Mouse (Mus musculus): Measurements from ENCODE around the gene Pfdn6. TPM values are rescaled to one million over a fixed set of nuclear protein-coding genes. Genes with fewer than 3 reads are reported as not detected.

The Pfdn6 gene
- polyA plus RNA-seq, 1 experiment from 2014 or later: 178 TPM

GRCm38 (mm10) chr17:33916294-33916693, 23.8 kb downstream of the Pfdn6 start:
- peaks cover 78% of the 10 kb centered on the region for H3K4me1 ChIP-seq (replicated peaks)
- H3K4me3 ChIP-seq: peak overlapping the region; percentile 51
- H3K9ac ChIP-seq: peak overlapping the region; percentile 70
- peak overlapping the region; percentile 85 for H3K27ac ChIP-seq (replicated peaks)
- under 1% methylated on average over 20 of the region's 20 CpGs for WGBS
- peak overlapping the region; percentile 66 for H3K4me2 ChIP-seq
- H3K36me3 ChIP-seq: peaks cover 51% of the 10 kb centered on the region
- H3K27me3 ChIP-seq: no peaks in the 10 kb centered on the region
- no peaks in the 10 kb centered on the region for H3K9me3 ChIP-seq
- ATAC-seq (ENCODE audit: low read depth): peak; percentile 13

- under 1% methylated on average over 33 of the region's 34 CpGs for WGBS
- H3K9me3 ChIP-seq: no peaks in the 10 kb centered on the region
These were observed 24.4 kb downstream of the Pfdn6 start, which contains the start of the genes Tapbp and Zbtb22 for GRCm38 (mm10) chr17:33915671-33916250. Gene Tapbp, plus strand, starts transcription at chr17:33915899. Gene Zbtb22, plus strand, starts transcription at chr17:33915904.

GRCm38 (mm10) chr17:33914969-33915391, 25.2 kb downstream of the Pfdn6 start:
- Histone ChIP-seq H3K36me3 (peaks cover 60% of the 10 kb centered on the region), H3K4me2 (peak overlapping the region; percentile 66), H3K9ac (peak overlapping the region; percentile 70; the same call in 1 of the 2 replicates), H3K4me3 (peak overlapping the region; percentile 51), H3K4me1 (replicated peaks) (peaks cover 78% of the 10 kb centered on the region), H3K9me3 (no peaks in the 10 kb centered on the region), H3K27me3 (no peaks in the 10 kb centered on the region), H3K27ac (replicated peaks) (peak overlapping the region; percentile 85; the same call in 1 of the 2 replicates)
- 73% methylated on average over 13 of the region's 13 CpGs for WGBS
- no peak for ATAC-seq (ENCODE audit: low read depth)

More at GRCm38 (mm10) chr17:33915671-33916250, 24.4 kb downstream of the Pfdn6 start, which contains the start of the genes Tapbp and Zbtb22:
- H3K27ac ChIP-seq (replicated peaks): peak within 1 kb of the TSS; percentile 85
- H3K4me3 ChIP-seq: peak within 1 kb of the TSS; percentile 51
- H3K9ac ChIP-seq: peak within 1 kb of the TSS; percentile 70
- peak; percentile 88 for ATAC-seq (ENCODE audit: low read depth)
- H3K27me3 ChIP-seq: no peaks in the 10 kb centered on the region
- H3K36me3 ChIP-seq: peaks cover 56% of the 10 kb centered on the region
- H3K4me1 ChIP-seq (replicated peaks): peaks cover 78% of the 10 kb centered on the region
- peak within 1 kb of the TSS; percentile 66 for H3K4me2 ChIP-seq

DNA sequence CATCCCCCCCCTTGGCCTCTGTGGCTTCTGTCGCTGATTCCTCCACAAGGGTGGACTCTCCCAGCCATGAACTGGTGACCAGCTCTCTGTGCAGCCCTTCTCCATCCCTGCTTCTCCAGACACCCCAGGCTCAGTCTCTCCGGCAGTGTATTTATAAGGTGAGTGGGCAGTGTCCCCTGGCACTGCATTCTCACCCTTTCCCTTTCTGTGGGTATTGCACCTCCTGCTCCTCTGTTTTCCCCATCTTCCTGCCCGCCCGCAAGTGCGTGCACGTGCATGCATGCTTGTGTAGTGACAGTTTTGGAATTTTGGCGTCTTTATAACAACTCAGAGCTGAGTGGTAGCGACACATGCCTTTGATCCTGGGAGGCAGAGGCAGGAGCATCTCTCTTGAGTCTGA, 26.2 kb downstream of the Pfdn6 start:
- no peaks in the 10 kb centered on the region for H3K27me3 ChIP-seq
- H3K27ac ChIP-seq (replicated peaks): no peak overlapping the region
- no peaks in the 10 kb centered on the region for H3K9me3 ChIP-seq
- 96% methylated on average over 8 of the region's 8 CpGs for WGBS
- ATAC-seq (ENCODE audit: low read depth): no peak
- H3K36me3 ChIP-seq: peaks cover 60% of the 10 kb centered on the region
- H3K4me3 ChIP-seq: no peak overlapping the region
- peaks cover 70% of the 10 kb centered on the region for H3K4me1 ChIP-seq (replicated peaks)
- H3K4me2 ChIP-seq: no peak overlapping the region
- no peak overlapping the region for H3K9ac ChIP-seq

DNA sequence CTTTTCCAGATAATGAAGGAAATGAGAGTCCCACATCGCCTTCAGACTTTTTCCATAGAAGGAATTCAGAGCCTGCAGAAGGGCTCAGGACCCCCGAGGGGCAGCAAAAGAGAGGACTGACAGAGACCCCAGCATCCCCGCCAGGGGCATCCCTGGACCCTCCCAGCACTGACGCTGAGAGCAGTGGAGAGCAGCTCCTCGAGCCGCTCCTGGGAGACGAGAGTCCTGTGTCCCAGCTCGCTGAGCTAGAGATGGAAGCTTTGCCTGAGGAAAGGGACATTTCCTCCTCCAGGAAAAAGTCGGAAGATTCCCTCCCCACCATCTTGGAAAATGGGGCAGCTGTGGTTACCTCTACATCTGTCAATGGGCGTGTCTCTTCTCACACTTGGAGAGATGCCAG, 26.9 kb downstream of the Pfdn6 start:
- H3K4me2 ChIP-seq: no peak overlapping the region
- no peaks in the 10 kb centered on the region for H3K27me3 ChIP-seq
- no peak overlapping the region for H3K4me3 ChIP-seq
- H3K4me1 ChIP-seq (replicated peaks): peaks cover 64% of the 10 kb centered on the region
- H3K9me3 ChIP-seq: no peaks in the 10 kb centered on the region
- H3K36me3 ChIP-seq: peaks cover 56% of the 10 kb centered on the region
- WGBS: 93% methylated on average over 10 of the region's 10 CpGs
- ATAC-seq (ENCODE audit: low read depth): no peak
- no peak overlapping the region for H3K27ac ChIP-seq (replicated peaks)
- no peak overlapping the region for H3K9ac ChIP-seq

DNA sequence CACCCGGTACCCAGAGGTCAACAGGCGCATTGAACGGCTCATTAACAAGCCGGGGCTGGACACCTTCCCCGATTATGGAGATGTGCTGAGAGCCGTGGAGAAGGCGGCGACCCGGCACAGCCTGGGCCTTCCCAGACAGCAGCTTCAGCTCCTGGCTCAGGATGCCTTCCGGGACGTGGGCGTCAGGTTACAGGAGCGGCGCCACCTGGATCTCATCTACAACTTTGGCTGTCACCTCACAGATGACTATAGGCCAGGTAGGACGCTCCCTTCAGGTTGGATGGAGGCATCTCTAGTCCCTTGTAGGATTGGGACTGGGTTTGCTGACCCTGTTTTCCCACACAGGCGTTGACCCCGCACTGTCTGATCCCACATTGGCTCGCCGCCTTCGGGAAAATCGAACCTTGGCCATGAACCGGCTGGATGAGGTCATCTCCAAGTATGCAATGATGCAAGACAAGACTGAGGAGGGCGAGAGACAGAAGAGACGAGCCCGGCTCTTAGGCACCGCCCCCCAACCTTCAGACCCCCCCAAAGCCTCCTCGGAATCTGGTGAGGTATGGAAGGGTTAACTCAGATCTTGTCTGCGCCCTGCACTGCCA, 28.2 kb downstream of the Pfdn6 start:
- WGBS: 93% methylated on average over 28 of the region's 28 CpGs
- Histone ChIP-seq H3K4me1 (replicated peaks) (peaks cover 58% of the 10 kb centered on the region), H3K27me3 (no peaks in the 10 kb centered on the region), H3K9me3 (no peaks in the 10 kb centered on the region), H3K4me3 (no peak overlapping the region), H3K4me2 (no peak overlapping the region), H3K27ac (replicated peaks) (no peak overlapping the region), H3K36me3 (peaks cover 44% of the 10 kb centered on the region), H3K9ac (no peak overlapping the region)
- ATAC-seq (ENCODE audit: low read depth): no peak

- peaks cover 44% of the 10 kb centered on the region for H3K36me3 ChIP-seq
- H3K4me1 ChIP-seq (replicated peaks): peaks cover 53% of the 10 kb centered on the region
- no peak overlapping the region for H3K9ac ChIP-seq
- H3K27ac ChIP-seq (replicated peaks): no peak overlapping the region
- no peak for ATAC-seq (ENCODE audit: low read depth)
- H3K4me3 ChIP-seq: no peak overlapping the region
- no peaks in the 10 kb centered on the region for H3K27me3 ChIP-seq
- 91% methylated on average over 31 of the region's 31 CpGs for WGBS
- H3K9me3 ChIP-seq: no peaks in the 10 kb centered on the region
- H3K4me2 ChIP-seq: no peak overlapping the region
These were observed 28.9 kb downstream of the Pfdn6 start for GRCm38 (mm10) chr17:33911052-33911812.

DNA sequence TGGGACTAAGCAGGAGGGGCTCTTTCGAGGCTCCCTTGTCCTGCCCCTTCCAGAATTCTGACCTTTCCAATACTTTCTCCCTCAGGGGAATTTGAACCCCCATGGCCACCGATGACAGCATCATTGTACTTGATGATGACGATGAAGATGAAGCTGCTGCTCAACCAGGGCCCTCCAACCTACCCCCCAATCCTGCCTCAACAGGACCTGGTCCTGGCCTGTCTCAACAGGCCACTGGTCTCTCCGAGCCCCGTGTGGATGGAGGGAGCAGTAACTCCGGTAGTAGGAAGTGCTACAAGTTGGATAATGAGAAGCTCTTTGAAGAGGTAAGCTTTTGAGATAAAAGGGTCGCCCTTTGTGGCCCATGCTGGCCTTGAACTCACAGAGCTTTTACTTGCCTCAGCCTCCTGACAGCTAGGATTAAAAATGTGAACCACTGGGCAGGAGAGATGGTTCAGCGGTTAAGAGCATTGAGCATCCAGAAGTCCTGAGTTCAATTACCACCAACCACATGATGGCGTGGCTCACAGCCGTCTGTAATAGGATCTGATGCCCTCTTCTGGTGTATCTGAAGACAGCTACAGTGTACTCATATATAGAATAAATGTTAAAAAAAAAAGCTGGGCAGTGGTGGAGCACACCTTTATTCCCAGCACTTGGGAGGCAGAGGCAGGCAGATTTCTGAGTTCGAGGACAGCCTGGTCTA, 29.6 kb downstream of the Pfdn6 start:
- H3K4me1 ChIP-seq (replicated peaks): peaks cover 52% of the 10 kb centered on the region
- H3K9ac ChIP-seq: peak overlapping the region; percentile 92
- H3K36me3 ChIP-seq: peaks cover 44% of the 10 kb centered on the region
- H3K4me2 ChIP-seq: peak overlapping the region; percentile 94
- 55% methylated on average over 11 of the region's 11 CpGs for WGBS
- peak overlapping the region; percentile 88 for H3K4me3 ChIP-seq
- no peaks in the 10 kb centered on the region for H3K27me3 ChIP-seq
- peak overlapping the region; percentile 94; the same call in 1 of the 2 replicates for H3K27ac ChIP-seq (replicated peaks)
- no peaks in the 10 kb centered on the region for H3K9me3 ChIP-seq
- ATAC-seq (ENCODE audit: low read depth): no peak

DNA sequence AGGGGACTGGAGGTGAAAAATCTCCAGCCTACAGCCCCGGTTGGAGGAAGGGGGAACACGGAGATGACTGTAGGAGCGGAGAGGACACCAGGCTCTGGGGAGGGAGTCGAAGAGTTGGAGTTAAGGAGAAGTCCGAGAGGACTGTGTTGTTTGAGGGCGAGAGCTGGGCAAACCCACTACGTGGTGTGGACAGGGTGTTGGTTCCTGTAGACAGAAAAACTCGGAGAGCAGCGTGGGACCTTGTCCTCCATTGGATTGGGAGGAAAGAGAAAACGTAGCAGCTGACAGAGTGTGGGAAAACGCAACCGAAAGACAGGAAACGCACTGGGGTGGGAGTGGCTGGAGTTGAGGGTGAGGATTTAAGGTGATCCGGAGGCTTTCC, 30.3 kb downstream of the Pfdn6 start:
- H3K9me3 ChIP-seq: no peaks in the 10 kb centered on the region
- H3K4me3 ChIP-seq: peak overlapping the region; percentile 88
- H3K36me3 ChIP-seq: peaks cover 40% of the 10 kb centered on the region
- WGBS: under 1% methylated on average over 14 of the region's 14 CpGs
- ATAC-seq (ENCODE audit: low read depth): no peak
- peak overlapping the region; percentile 94 for H3K4me2 ChIP-seq
- H3K27ac ChIP-seq (replicated peaks): peak overlapping the region; percentile 94
- peaks cover 46% of the 10 kb centered on the region for H3K4me1 ChIP-seq (replicated peaks)
- H3K27me3 ChIP-seq: no peaks in the 10 kb centered on the region
- peak overlapping the region; percentile 92 for H3K9ac ChIP-seq

DNA sequence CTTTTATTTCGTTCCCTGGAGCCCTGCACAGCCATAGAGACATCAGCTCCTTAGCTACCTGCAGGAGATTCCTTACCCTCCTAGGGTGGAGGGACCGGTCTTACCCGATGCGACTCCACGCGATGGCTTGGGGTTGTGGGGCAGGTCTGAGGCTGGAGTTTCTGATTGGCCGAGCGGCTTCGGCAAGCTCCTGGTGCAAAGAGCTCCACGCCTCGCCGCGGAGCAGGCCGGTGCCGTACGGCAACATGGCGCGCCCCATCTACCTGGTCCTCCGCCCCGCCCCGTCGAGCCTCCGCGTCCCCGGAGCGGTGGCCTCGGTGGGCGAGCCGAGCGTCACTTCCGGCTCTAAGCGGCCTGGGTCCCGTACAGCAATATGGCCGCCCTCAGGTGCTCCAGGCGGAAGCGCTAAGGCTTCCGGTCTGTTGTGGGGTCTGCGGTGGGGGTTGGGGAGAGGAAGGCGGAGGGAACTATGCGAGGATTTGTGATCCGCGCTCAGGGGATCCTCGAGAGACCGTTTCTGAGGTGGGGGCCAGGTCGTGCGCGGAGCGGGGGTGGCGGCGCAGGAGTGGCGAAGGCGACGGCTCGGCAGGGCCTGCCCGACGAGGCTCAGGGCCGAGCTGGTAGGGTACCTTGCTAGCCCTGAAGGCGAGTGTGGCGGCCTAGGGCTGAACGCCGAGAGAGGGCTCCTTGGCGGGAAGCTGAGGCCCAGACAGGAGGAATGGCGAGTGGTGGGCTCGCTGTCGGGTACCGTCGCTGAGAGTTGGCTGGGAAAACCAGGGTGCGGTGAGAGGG, 30.9 kb downstream of the Pfdn6 start, which contains the start of gene Daxx:
TSS of gene Daxx (plus strand) at position 338 of the 792 bp plus-strand sequence.
- Histone ChIP-seq H3K4me1 (replicated peaks) (peaks cover 41% of the 10 kb centered on the region), H3K9ac (peak within 1 kb of the TSS; percentile 92), H3K27me3 (no peaks in the 10 kb centered on the region), H3K36me3 (peaks cover 36% of the 10 kb centered on the region), H3K4me3 (peak within 1 kb of the TSS; percentile 88), H3K9me3 (no peaks in the 10 kb centered on the region), H3K4me2 (peak within 1 kb of the TSS; percentile 94), H3K27ac (replicated peaks) (peak within 1 kb of the TSS; percentile 94)
- peak; percentile 96 for ATAC-seq (ENCODE audit: low read depth)
- WGBS: under 1% methylated on average over 68 of the region's 68 CpGs
